Mouse (Mus musculus): ENCODE measurements at regions not wholly inside any gene's neighbourhood (a gene's known extent, or its start where the extent isn't known, plus 50 kb on each side); places are given as distances from the start of the nearest gene placed in this dataset.

DNA sequence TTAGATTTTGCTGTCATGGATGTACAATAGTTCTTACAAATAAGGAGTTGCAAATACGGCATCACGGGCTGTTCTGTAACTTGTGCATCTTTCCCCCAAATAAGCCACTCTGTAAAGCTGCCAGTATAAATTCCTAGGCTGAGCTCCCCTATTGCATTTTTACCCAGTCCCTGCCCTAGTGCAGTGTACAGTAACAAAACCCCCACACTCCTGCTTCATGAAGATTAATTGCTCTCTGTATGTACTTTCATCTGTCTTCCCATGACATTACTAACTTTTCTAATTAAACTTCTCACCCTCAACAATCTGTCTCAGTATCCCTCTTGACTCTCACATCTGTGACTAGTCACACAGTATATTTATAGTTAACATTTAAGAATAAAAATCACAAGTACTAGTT, 73.4 kb downstream of the Tm4sf1 start:
- no peak for DNase-seq (ENCODE audit: low spot score)
- intact Hi-C loops (cut with DNase I) = no loop called here

DNA sequence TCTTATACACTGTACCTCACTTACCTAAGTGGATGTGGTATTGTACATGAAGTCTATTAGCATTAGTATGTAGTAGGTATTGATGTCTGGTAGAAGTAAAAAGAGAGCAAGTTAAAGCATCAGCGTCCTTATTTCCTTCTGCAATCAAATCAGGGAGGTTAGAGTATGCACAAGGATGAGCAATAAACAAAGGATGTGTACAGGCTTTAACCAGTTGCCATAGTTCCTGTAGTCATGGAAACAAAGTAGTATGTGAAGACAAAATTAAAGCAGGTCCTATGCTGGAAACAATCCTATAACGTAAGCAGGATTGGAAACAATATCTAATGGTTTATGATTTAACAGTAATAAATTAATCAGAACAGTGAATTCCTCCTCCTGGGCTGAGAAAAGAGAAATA, 78.0 kb downstream of the Tm4sf1 start:
- DNase-seq (ENCODE audit: low spot score) = no peak
- intact Hi-C loops (cut with DNase I) = no loop called here

DNA sequence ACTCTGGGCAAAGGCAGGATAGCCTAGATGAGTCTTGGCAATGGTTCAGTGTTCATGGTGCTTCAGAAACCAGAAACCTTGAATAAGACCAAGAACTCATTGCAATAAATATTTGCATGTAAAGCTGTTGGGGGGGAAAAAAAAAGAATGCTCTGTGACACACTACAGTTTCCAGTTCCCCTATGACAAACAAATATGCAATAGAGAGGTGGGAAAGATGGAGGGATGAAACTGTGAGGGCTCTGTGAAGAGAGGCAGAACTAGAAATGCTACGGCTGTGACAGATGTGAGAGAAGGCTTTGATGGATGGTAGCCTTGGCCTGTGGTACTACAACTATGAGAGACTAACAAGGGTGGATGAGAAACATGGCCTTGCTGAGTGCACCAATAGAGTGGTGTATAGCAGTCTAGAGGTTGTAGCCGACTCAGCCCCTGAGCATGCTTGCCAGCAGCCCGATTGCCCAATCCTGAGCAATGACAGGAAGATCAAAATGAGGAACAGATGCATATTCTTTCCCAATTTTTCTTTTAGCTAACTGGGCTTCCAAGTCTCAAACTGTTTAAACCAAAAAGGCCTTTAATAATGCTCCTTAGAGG, 79.4 kb downstream of the Tm4sf1 start:
- no peak for DNase-seq (ENCODE audit: low spot score)
- intact Hi-C loops (cut with DNase I) = no loop called here

DNA sequence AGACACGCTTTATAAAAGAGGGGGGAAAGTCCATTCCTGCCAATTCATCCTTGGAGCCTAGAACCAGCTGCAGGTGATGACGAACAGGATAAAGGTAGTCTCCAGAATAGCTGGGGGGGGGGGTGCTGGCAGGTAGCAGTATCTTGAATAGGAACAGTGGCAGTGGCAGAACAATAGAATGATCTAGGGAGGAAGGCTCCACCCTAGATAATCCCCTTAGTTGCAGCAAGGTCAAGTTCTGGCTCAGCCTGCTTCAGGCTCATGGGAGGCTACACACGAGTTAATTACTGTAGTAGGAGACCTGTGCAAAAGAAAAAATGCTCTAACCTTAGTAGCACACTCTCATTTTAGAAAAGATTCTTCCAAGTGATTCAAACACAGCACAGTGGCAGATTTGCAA, 83.4 kb downstream of the Tm4sf1 start:
- intact Hi-C loops (cut with DNase I) = no loop called here
- DNase-seq (ENCODE audit: low spot score) = no peak

DNA sequence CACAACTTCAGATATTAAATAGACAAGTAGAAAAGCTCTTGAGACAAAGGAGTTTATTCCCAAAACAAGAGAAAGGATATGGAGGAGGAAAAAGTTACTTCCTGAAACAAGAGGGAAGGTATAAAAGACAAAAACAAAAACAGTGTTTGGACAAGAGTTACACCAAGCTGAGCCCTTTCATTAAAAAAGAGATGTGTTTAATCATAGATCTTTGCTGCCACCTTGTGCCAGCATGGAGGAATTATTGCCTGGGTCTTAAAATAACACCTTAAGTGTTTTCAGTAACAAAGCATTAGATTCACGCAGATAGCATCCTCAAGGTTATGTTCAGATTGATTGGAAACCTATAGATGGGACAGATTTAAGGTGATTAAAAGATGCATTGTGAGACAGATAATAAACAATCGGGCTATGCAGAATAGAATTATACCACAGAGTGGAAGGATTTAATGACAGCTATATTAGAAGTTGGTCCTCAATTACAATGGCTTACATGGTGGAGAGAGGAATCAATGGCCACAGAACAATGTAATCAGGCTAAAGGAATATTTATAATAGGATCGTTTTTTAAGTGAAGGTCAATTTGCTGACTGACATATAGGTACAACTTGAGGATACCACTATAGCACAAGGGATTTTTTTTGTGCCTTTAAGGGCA, 97.6 kb downstream of the Tm4sf1 start:
- intact Hi-C loops (cut with DNase I) = loop anchor here (5.0 kb wide), 2 partner anchors 1712 to 1832 kb away; no protein-coding TSS in a partner anchor
- no peak for DNase-seq (ENCODE audit: low spot score)

DNA sequence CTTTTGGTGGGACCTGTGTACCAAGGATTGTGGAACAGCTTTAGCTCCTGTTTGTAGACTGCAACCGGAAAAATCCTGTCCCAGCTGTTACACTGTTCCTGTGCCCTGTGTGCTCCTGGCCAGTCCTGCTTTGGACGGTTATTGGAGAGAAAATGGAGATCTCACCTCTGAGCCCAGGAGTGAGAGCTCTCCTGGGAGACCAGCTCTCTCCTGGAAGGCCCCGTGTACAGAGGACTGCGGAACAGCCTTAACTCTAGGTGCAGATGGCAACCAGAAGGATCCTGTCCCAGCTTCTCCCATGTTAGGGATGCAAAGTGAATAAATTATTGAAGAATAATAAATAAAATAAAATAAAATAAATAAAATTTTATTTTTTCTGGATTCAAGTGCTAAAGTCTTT, 98.4 kb downstream of the Tm4sf1 start:
- DNase-seq (ENCODE audit: low spot score) = no peak
- intact Hi-C loops (cut with DNase I) = loop anchor here (2.0 to 5.0 kb wide), 3 partner anchors 1195 to 1831 kb away; no protein-coding TSS in a partner anchor

DNA sequence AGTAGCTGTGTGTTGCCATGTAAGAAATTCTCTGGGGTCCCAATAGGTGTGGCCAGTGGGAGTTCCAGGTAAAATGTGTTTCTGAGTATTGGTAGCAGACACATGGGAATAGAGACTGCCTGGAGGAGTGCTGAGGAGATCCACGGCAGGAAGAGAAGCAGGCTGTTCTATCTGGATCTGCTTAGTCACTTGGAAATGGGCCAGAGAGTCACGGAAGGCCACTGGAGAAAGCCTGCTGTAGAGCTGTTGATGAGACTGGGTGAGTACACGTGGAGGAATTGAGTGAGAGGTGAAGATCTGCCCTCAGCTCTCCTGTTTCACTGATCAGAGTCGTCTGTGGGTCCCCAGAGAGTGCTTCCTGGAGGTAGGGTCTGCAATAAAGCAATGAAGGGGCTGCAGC, 120.2 kb downstream of the Tm4sf1 start:
- DNase-seq (ENCODE audit: low spot score) = no peak
- intact Hi-C loops (cut with DNase I) = loop anchor here (1.0 kb wide), 1 partner anchor 8 kb away; no protein-coding TSS in a partner anchor

DNA sequence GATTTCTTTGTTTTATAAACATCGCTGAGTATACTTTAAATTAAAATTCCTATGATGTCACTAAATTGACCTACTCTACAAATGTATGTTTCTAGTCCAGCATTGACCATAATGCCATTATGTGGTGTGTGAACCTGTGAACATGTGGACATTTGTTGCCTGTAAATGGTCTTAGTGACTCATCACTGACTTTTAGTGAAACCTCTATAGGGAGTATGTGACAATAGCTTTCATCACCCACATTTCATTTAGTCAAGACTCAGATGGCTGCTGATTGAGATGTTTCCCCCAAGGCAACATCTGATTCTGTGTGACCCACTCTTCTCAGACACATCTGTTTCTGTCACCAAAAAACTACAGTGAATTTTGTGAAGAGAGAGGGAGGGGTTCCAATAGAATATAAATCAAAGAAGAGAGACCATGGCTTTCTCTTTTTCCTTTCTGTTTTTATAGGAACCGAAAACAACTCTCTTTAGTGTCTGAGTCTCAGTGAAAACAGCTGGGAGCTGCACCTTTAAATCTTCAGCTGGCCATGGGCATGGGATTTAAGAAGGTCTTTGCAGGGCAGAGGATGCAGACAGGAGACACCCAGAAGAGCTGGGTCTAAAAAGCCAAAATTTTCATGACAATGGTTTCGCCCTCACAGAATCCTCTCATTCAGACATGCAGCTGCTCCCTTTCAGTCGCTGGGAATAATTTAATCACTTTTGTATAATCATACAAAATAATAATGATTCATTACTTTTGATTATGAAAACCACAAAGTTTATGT, 148.4 kb downstream of the Tm4sf1 start:
- intact Hi-C loops (cut with DNase I) = no loop called here
- DNase-seq (ENCODE audit: low spot score) = no peak

DNA sequence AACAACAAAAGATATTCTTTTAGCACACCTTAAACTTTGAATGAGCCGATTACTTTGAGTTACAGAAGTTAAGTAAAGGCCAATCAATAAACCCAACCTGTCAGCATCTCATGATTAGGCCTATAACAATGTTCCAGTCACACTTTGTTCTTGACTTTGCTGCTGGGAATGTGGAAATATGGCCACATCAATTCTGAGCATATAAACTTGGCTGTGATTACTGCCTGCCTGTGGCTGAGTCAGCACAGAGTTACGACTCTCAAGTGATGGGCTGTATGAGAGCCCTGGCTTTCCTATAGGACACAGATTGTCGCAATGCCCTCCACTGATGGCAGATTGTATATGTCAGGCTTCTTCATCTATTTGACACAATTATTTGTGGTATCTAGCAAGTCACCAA, 152.6 kb downstream of the Tm4sf1 start:
- no peak for DNase-seq (ENCODE audit: low spot score)
- intact Hi-C loops (cut with DNase I) = no loop called here

DNA sequence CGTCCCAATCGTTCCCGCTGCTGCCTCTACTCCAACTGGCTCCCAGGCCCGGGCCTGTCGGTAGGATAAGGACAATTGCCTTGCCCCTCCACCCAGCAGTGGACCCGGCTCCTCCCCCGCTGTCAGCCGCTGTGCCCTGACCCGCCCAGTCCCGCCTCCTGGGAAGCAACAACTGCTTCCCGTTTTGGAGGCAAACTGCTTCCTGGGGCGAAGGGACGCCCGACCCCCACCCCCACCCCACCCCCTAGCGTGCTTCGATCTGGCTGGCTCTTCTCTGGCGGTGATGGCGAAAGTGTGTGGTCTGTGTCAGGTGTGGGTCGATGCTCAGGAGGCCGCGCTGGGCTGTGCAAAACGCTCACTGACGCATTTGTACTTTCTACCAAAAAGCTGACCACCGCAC, 164.9 kb downstream of the Tm4sf1 start:
- no peak for DNase-seq (ENCODE audit: low spot score)
- intact Hi-C loops (cut with DNase I) = no loop called here

DNA sequence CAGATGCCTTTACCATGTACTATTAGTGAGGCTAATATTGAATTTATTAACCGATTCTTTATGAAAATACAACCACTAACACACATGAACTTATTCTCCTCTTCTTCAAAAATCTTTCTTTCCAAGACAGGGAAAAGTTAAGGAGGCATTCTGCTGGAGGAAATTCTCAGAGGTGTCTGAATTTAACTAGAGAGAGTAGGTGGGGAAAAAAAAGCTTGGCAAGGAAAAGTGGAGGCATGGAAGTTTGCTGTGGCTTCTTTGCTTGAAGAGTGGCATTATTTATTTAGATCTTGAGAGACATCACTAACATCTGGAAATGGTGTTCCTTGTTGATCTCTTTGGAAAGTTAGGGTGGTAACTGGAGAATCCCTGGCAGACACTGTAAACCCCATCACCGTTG, 173.2 kb downstream of the Tm4sf1 start:
- DNase-seq (ENCODE audit: low spot score) = no peak

DNA sequence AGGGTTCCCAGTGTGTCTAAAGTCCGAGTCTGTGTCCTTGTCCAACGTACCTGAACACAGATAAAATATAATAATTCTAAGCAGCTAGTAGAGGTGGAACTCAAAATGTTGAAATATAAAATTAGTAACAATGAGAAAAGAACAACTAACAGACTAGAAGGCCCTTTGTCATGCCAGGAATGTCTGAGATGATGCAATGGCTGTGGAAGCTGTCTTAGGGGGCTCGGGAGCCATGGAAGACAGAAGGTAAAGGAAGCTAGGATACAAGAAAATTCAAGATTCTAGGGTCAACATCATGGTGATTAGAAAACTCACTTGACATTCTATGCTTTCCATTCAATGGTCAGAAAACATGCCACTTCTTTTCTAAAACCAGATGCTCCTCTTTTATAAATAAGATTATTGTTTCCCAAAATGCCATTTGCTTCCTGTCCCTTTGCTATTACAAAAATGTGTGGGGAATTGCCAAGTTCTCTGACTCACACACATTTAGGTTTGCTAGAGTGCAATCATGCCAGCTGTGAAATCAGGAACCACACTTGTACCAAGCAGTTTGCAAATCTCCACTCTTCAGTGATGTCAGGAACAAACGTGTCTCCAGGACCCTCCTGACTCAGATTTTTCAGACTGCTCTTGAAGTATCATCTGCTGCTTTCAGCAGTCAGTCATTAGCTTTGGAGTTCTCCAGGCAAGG, 175.8 kb downstream of the Tm4sf1 start:
- intact Hi-C loops (cut with DNase I) = no loop called here
- DNase-seq (ENCODE audit: low spot score) = no peak

More for the DNA sequence above, 173.2 kb downstream of the Tm4sf1 start:
- intact Hi-C loops (cut with DNase I) = no loop called here

DNA sequence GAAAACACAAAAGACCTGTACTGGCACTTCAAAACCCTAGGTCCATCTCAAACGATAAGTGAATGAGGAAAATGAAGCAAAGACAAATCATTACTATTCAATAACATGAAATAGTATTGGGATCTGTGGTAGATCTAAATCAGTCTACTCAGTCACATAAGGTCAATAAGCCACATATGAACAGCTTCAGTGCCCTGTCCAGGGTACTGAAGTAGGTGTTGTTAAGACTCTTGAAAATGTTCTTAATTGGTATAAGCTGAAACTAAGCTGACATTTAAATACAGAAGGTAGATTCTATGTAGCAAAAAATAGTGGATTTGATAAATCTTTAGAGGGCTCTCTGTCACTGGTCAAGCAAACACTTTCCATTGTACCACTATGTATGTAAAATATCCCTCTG, 183.8 kb downstream of the Tm4sf1 start:
- DNase-seq (ENCODE audit: low spot score) = no peak

DNA sequence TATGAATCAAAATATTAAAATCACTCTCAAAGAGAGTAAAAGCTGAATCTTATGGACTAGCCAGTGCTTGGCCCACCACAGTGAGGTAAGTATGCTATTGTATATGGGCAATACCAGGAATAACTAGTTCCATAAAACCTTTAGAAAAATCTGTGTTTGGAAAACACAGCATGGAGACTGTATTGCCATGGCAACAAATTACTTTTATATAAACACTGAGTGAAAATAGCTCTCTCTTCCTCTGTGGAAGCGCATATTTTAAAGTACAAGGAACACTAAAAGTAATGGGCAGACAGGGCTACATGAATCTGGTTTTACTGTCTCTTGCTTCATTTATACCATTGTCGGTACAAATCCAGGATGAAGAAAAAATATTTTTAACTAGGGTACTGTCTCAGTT, 199.5 kb downstream of the Tm4sf1 start:
- intact Hi-C loops (cut with DNase I) = no loop called here
- no peak for DNase-seq (ENCODE audit: low spot score)

More for the DNA sequence above, 183.8 kb downstream of the Tm4sf1 start:
- intact Hi-C loops (cut with DNase I) = no loop called here

DNA sequence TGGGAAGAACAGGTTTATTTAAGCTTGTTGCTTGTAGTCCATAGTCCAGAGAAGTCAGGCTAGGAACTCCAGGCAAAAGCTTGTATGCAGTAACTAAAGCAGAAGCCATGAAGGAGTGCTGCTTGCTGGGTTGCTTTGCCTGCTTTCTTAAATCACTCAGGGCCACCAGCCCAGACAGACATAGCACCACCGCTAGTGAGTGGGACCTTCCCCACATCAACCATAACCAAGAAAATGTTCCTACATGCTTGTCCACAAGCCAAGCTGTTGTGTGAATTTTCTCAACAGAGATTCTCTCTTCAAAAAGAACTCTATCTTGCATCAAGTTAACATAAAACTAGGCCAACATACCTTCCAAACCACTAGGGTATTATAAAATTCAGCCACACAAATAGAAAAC, 201.3 kb downstream of the Tm4sf1 start:
- no peak for DNase-seq (ENCODE audit: low spot score)
- intact Hi-C loops (cut with DNase I) = no loop called here

DNA sequence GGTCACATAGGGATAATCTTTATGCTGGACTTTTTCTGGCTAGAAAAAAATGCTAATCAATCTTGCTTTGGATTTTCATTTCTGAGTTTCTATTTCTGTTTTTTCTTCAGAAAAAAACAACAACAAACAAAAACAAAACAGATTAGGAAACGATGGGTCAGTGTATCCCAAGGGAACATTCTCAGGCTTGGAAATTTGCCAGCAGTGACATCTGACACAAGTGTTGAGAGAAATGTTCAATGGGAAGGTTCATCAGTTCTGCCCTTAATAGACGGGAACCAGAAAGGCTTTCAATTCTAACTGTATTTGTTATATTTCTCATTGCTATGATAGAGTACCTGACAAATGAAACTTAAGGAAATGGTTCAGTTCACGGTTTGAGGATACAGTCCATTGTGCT, 206.9 kb downstream of the Tm4sf1 start:
- intact Hi-C loops (cut with DNase I) = no loop called here

DNA sequence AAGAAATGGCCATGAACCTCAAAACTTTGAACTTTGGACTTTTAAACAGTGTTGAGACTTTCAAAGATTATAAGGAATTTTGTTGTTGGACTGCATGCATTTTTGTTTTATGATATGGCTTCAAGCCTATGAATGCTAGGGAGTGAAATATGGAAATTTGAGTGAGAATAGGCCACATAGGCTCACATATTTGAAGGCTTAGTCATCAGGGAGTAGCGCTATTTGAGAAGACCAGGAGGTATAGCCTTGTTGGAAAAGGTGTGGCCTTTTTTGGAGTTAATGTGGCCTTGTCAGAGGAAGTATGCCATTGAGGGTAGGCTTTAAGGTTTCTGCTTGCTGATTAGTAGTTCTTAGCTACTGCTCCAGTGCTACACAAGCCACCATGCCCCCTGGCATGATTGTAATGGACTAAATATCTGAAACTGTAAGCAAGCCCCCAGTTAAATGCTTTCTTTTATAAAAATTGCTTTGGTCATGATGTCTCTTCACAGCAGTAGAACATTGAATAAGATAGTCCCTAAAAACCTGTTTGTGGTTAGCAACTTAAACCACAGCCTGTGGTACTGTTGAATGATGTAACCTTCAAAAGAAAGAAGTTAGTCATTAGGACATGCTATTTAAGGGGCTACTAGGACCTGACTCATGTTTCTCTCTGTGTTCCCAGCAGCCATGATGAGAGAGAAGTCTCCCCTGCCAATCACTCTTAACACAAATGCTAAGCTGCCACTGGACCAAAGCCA, 208.4 kb downstream of the Tm4sf1 start:
- intact Hi-C loops (cut with DNase I) = no loop called here
- DNase-seq (ENCODE audit: low spot score) = no peak

More for the DNA sequence above, 206.9 kb downstream of the Tm4sf1 start:
- DNase-seq (ENCODE audit: low spot score) = no peak

DNA sequence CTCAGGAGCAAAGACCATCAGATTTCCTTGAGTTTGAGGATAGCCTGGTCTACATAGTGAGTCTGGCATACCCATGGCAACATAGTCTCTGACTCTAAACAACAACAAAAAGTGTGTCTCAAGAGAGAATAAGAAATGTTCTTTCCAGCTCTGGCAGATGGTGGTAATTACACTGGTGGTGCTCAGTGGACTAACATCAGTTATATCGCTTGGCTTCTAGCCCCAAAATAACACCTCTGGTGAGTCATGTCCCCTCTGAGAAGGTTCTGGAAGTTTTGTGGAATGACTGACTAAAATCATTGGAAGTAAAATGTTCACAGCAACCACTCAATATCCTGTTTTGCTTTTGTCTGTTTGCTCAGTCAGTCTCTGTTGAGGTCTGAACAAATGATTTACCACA, 227.3 kb downstream of the Tm4sf1 start:
- intact Hi-C loops (cut with DNase I) = no loop called here
- no peak for DNase-seq (ENCODE audit: low spot score)

DNA sequence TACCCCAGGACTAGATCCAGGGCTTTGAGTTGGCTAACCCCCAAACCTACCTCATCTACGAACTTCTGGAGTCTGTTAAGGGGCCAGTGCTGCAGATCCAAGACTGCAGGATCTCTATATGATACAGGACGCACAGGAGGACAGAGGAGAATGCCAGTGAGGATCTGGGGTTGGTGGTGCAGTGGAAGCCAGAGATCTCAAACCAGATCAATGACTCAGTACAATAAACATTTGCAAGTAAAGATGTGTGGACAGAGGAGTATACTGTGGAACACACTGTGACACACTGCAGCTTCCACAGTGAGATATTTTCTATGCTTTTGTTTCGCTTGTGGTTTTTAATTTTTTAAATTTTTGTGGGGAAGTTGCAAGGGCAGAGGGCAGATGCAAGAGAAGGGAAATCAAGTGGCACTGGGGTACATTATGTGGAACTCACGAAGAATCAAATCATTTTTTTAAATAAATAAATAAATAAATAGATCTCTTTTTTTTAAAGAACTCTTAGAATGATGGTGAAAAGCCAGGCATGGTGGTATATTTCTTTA, 227.8 kb downstream of the Tm4sf1 start:
- no peak for DNase-seq (ENCODE audit: low spot score)
- intact Hi-C loops (cut with DNase I) = no loop called here

DNA sequence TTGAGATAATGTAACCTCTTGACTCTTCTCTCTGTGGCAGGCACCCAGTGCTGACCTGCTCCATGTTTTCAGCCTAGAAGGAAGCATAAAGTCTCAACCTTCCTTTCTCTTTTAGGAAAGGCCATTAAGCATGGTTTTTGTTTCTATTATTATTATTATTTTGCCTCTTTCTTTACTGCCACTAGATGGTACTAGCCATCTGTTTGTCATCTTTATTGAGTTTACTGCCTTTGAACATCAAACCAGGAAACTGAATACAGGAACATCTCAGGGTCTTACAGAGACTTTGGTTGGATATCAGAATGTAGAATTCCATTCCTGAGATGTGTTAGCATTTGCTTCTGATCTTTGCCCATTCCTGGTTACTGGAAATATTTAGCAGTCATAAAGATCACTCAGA, 268.8 kb downstream of the Tm4sf1 start:
- intact Hi-C loops (cut with DNase I) = no loop called here

More for the DNA sequence above, 268.8 kb downstream of the Tm4sf1 start:
- no peak for DNase-seq (ENCODE audit: low spot score)

All from heart, postnatal 25 days (tissue).